Mouse (Mus musculus) neural tube, embryonic 11.5 days (tissue): ENCODE measurements around the gene Wdr54. TPM values are rescaled to one million over a fixed set of nuclear protein-coding genes. Genes with fewer than 3 reads are reported as not detected.

Experiments used
- ATAC-seq: fragments of 200-750 bp; cut with Nextera tagmentation; 2 replicates; pipeline ENCODE4 v1.8.0; 2017; ENCODE audit warnings: moderate number of reproducible peaks, mild to moderate bottlenecking, moderate TSS enrichment, moderate library complexity; ENCODE audit not compliant: insufficient read depth, low FRiP score, low TSS enrichment
- DNase-seq: peaks from one replicate; pipeline ENCODE4 v3.0.0-alpha.2; 2015; ENCODE audit warnings: low spot score
- H3K27ac ChIP-seq: fragments of 300-500 bp; sonication (generic); 2 replicates; pipeline ENCODE4 v1.5.1; 2014; ENCODE audit warnings: low read depth, mild to moderate bottlenecking, low read length
- H3K27me3 ChIP-seq: fragments of 300-500 bp; sonication (generic); 2 replicates; pipeline ENCODE4 v1.6.1; 2014; ENCODE audit warnings: mild to moderate bottlenecking, low read length, mixed read lengths; ENCODE audit not compliant: control insufficient read depth, insufficient read depth
- H3K36me3 ChIP-seq: fragments of 300-500 bp; sonication (generic); 2 replicates; pipeline ENCODE4 v1.6.1; 2014; ENCODE audit warnings: mild to moderate bottlenecking, low read length, moderate library complexity, mixed read lengths; ENCODE audit not compliant: control insufficient read depth, insufficient read depth
- H3K4me1 ChIP-seq: fragments of 300-500 bp; sonication (generic); 2 replicates; pipeline ENCODE4 v1.6.1; 2014; ENCODE audit warnings: low read length, mixed read lengths; ENCODE audit not compliant: control insufficient read depth, insufficient read depth
- H3K4me2 ChIP-seq: fragments of 300-500 bp; sonication (generic); 2 replicates; pipeline ENCODE4 v1.6.1; 2014; ENCODE audit warnings: low read depth, mild to moderate bottlenecking, moderate library complexity
- H3K4me3 ChIP-seq: fragments of 300-500 bp; sonication (generic); 2 replicates; pipeline ENCODE4 v1.5.1; 2014; ENCODE audit warnings: low read depth, low read length
- H3K9ac ChIP-seq: fragments of 300-500 bp; sonication (generic); 2 replicates; pipeline ENCODE4 v1.6.1; 2014; ENCODE audit warnings: mild to moderate bottlenecking, low read length
- H3K9me3 ChIP-seq: fragments of 300-500 bp; sonication (generic); 2 replicates; pipeline ENCODE4 v1.6.1; 2016; ENCODE audit warnings: low read length; ENCODE audit not compliant: control insufficient read depth
- WGBS: fragments of 180-500 bp; shearing (Covaris S2); extraction: QIAGEN DNeasy Blood & Tissue Kit; methylation state at CpG from one replicate; pipeline ENCODE4 v1.1.7; 2014; 5-methylcytosine and 5-hydroxymethylcytosine counted together
- polyA plus RNA-seq: library from polyadenylated mRNA; unstranded; fragments of >200 nt; fragmentation: Nextera tagmentation; extraction: Ambion mirVana; gene quantifications from 2 replicates; pipeline ENCODE4 v1.2.1, GENCODE M21; 2014

Wdr54 gene
- polyA plus RNA-seq, 1 experiment from 2014 or later, result 14.5 TPM

GRCm38 (mm10) chr6:83118825-83119733, 37.1 kb downstream of the Wdr54 start:
- Histone ChIP-seq H3K9me3 (no peaks in the 10 kb centered on the region), H3K27me3 (no peaks in the 10 kb centered on the region), H3K4me1 (peaks cover 33% of the 10 kb centered on the region), H3K9ac (peak overlapping the region; percentile 14; the same call in 1 of the 2 replicates), H3K4me3 (no peak overlapping the region), H3K36me3 (peaks cover 9% of the 10 kb centered on the region), H3K27ac (no peak overlapping the region), H3K4me2 (peak overlapping the region; percentile 77; the same call in 1 of the 2 replicates)
- DNase-seq (no peak), ATAC-seq (no peak)
- WGBS, result 87% methylated on average over 14 of the region's 14 CpGs

- H3K4me3 ChIP-seq, result no peak overlapping the region
- no peaks in the 10 kb centered on the region for H3K9me3 ChIP-seq
- no peak overlapping the region for H3K4me2 ChIP-seq
- no peaks in the 10 kb centered on the region for H3K27me3 ChIP-seq
- H3K4me1 ChIP-seq, result peaks cover 30% of the 10 kb centered on the region
- peaks cover 9% of the 10 kb centered on the region for H3K36me3 ChIP-seq
- DNase-seq (no peak), ATAC-seq (no peak)
- 88% methylated on average over 11 of the region's 11 CpGs for WGBS
- no peak overlapping the region for H3K27ac ChIP-seq
- no peak overlapping the region for H3K9ac ChIP-seq
Measured at GRCm38 (mm10) chr6:83118369-83118768, 37.8 kb downstream of the Wdr54 start.

GRCm38 (mm10) chr6:83117616-83118015, 38.6 kb downstream of the Wdr54 start:
- no peaks in the 10 kb centered on the region for H3K9me3 ChIP-seq
- peaks cover 9% of the 10 kb centered on the region for H3K36me3 ChIP-seq
- H3K27ac ChIP-seq, result no peak overlapping the region
- H3K4me3 ChIP-seq, result no peak overlapping the region
- peaks cover 25% of the 10 kb centered on the region for H3K4me1 ChIP-seq
- DNase-seq (no peak), ATAC-seq (no peak)
- no peak overlapping the region; the same call in 1 of the 2 replicates for H3K9ac ChIP-seq
- H3K27me3 ChIP-seq, result no peaks in the 10 kb centered on the region
- no peak overlapping the region for H3K4me2 ChIP-seq
- 94% methylated on average over 13 of the region's 13 CpGs for WGBS

DNA sequence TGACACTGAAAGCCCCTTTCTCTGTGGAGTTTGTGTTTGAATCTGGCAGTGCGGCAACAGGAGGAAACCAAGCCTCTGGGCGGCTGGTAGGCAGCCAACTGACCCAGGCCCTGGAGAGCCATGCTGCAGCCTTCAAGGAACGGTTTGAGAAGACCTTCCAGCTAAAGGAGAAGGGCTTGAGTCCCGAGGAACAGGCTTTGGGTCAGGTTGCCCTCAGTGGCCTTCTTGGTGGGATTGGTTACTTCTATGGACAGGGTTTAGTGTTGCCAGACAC, 39.1 kb downstream of the Wdr54 start:
- no peak overlapping the region for H3K4me2 ChIP-seq
- peak overlapping the region; percentile 8; the same call in 1 of the 2 replicates for H3K4me3 ChIP-seq
- H3K36me3 ChIP-seq, result peaks cover 9% of the 10 kb centered on the region
- H3K4me1 ChIP-seq, result peaks cover 24% of the 10 kb centered on the region
- ATAC-seq, result no peak
- H3K27ac ChIP-seq, result 0 out of 2 replicates have a peak overlapping the region, but pooled peaks have one; percentile 20
- H3K9ac ChIP-seq, result no peak overlapping the region; the same call in 1 of the 2 replicates
- 94% methylated on average over 4 of the region's 4 CpGs for WGBS
- no peaks in the 10 kb centered on the region for H3K27me3 ChIP-seq
- H3K9me3 ChIP-seq, result no peaks in the 10 kb centered on the region
- no peak for DNase-seq

- H3K36me3 ChIP-seq, result peaks cover 9% of the 10 kb centered on the region
- H3K27me3 ChIP-seq, result no peaks in the 10 kb centered on the region
- peak overlapping the region; percentile 81 for H3K4me3 ChIP-seq
- 0 out of 2 replicates have a peak overlapping the region, but pooled peaks have one; percentile 20 for H3K27ac ChIP-seq
- peak overlapping the region; percentile 97 for H3K4me2 ChIP-seq
- H3K4me1 ChIP-seq, result peaks cover 24% of the 10 kb centered on the region
- 84% methylated on average over 11 of the region's 11 CpGs for WGBS
- H3K9ac ChIP-seq, result peak overlapping the region; percentile 91
- DNase-seq (no peak), ATAC-seq (no peak)
- H3K9me3 ChIP-seq, result no peaks in the 10 kb centered on the region
Measured at GRCm38 (mm10) chr6:83116373-83117164, 39.6 kb downstream of the Wdr54 start.

DNA sequence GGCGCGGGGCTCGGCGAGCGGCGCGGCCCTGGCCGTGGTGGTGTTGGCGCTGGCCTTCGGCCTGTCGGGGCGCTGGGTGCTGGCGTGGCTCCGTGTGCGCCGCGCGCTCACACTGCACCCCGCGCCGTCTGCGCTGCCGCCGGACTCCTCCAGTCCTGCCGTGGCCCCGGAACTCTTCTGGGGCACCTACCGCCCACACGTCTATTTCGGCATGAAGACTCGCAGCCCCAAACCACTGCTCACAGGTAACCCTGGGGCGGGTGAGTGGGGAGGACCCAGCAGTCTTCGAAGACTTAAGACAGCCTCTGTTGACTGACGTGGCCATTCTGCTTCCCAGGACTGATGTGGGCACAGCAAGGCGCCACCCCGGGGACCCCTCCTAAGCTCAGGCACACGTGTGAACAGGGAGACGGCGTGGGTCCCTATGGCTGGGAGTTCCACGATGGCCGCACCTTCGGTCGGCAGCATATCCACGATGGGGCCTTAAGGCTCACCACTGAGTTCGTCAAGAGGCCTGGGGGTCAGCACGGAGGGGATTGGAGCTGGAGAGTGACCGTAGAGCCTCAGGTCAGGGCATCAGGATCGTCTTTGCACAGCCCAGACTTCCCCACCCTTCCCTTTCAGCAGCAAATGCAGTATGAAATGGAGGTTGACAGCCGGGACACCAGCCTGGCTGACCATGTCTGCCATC, 40.4 kb downstream of the Wdr54 start:
- ATAC-seq (peak; percentile 2; the same call in 1 of the 2 replicates), DNase-seq (no peak)
- 2% methylated on average over 43 of the region's 48 CpGs for WGBS
- peak overlapping the region; percentile 81 for H3K4me3 ChIP-seq
- H3K27ac ChIP-seq, result peak overlapping the region; percentile 83
- peak overlapping the region; percentile 97 for H3K4me2 ChIP-seq
- H3K9me3 ChIP-seq, result no peaks in the 10 kb centered on the region
- H3K9ac ChIP-seq, result peak overlapping the region; percentile 91
- no peaks in the 10 kb centered on the region for H3K27me3 ChIP-seq
- peaks cover 9% of the 10 kb centered on the region for H3K36me3 ChIP-seq
- H3K4me1 ChIP-seq, result peaks cover 24% of the 10 kb centered on the region

DNA sequence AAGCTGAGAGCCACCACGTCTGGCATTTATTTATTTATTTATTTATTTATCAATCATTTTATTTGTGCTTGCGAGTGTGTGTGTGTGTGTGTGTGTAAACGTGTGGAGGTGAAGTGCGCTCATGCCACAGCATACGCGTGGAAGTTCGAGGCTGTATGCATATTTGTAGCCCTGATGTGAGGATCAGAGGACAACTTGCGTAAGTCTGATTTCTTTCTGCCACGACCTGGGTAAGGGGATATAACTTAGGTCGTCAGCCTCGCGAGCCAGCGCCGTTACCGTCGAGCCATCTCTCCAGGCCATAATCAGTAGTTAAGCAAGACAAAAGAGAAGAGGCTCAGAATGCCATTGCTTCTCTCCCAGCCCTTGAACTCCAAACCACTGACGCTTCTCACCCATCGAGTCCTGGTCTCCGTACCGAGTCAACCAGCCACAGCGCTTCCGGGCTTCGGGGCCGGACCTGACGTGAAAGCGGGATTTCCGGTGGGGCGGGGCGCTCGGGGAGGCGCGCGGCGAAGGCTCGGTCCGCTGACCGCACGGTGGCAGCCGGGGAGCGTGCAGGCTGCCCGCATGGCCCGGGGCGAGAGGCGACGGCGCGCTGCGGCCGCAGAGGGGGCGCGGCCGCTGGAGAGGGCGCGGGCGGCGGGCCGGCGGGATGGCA, 41.1 kb downstream of the Wdr54 start, which contains the start of gene Mogs:
Gene Mogs, plus strand, starts transcription at position 486 of the 661 bp plus-strand sequence.
- Histone ChIP-seq H3K9ac (peak within 1 kb of the TSS; percentile 91), H3K27me3 (no peaks in the 10 kb centered on the region), H3K4me3 (peak within 1 kb of the TSS; percentile 81), H3K4me2 (peak within 1 kb of the TSS; percentile 97), H3K36me3 (peaks cover 9% of the 10 kb centered on the region), H3K4me1 (peaks cover 24% of the 10 kb centered on the region), H3K9me3 (no peaks in the 10 kb centered on the region), H3K27ac (peak within 1 kb of the TSS; percentile 83)
- peak; percentile 93 for DNase-seq
- peak; percentile 80 for ATAC-seq
- WGBS, result 2% methylated on average over 48 of the region's 58 CpGs
